Mouse (Mus musculus) kidney, adult 2 months (tissue): ENCODE data around the gene She. TPM values are rescaled to one million over a fixed set of nuclear protein-coding genes. Genes with fewer than 3 reads are reported as not detected.
A peak's percentile ranks its signal among the peaks of the same experiment; 100 is the strongest.

Experiments
- DNase-seq: peaks from one replicate; pipeline ENCODE4 v3.0.0; 2021
- H3K27ac ChIP-seq: fragments of 200-500 bp; 2 replicates; pipeline ENCODE4 v1.5.1; 2012; ENCODE audit warnings: low read depth, low read length, control low read depth, inconsistent platforms; ENCODE audit not compliant: insufficient read depth
- H3K27me3 ChIP-seq: fragments of 200-500 bp; replicated peaks from 2 replicates; pipeline ENCODE4 v1.6.1; 2012; ENCODE audit warnings: mild to moderate bottlenecking, moderate library complexity, low read length, inconsistent platforms; ENCODE audit not compliant: control insufficient read depth, insufficient read depth
- H3K36me3 ChIP-seq: fragments of 200-500 bp; 2 replicates; pipeline ENCODE4 v1.6.1; 2012; ENCODE audit warnings: mild to moderate bottlenecking, moderate library complexity, low read length, inconsistent platforms; ENCODE audit not compliant: control insufficient read depth, insufficient read depth
- H3K4me1 ChIP-seq: fragments of 200-500 bp; 2 replicates; pipeline ENCODE4 v1.6.1; 2011; ENCODE audit warnings: low read length; ENCODE audit not compliant: control insufficient read depth, insufficient read depth
- H3K4me3 ChIP-seq: fragments of 200-500 bp; 2 replicates; pipeline ENCODE4 v1.5.1; 2011; ENCODE audit warnings: mild to moderate bottlenecking, low read depth, low read length, control low read depth; ENCODE audit not compliant: insufficient read depth
- CTCF ChIP-seq: fragments of 200-500 bp; conservative IDR thresholded peaks from 2 replicates; pipeline ENCODE4 v1.5.1; 2011; ENCODE audit warnings: low read depth, mild to moderate bottlenecking, control low read depth, low read length, moderate library complexity, mixed read lengths; ENCODE audit not compliant: insufficient read depth, insufficient read length
- POLR2A ChIP-seq: fragments of 200-500 bp; IDR thresholded peaks from one replicate; pipeline ENCODE4 v1.6.1; 2011; ENCODE audit warnings: low read depth, low read length, control low read depth
- WGBS: fragments of 180-500 bp; shearing (Covaris S2); methylation state at CpG from one replicate; pipeline ENCODE4 v1.1.7; 2018; 5-methylcytosine and 5-hydroxymethylcytosine counted together
- polyA plus RNA-seq: library from polyadenylated mRNA; depleted of rRNA; stranded (reverse); fragments of >200 nt; gene quantifications from 2 replicates; pipeline ENCODE4 v1.2.3, GENCODE M21; 2012

The She gene
- polyA plus RNA-seq, 1 experiment, result 4.1 TPM

- 68% methylated on average over 4 of the region's 4 CpGs for WGBS
- no peak overlapping the region for H3K27ac ChIP-seq
- H3K4me3 ChIP-seq, result no peak overlapping the region
- H3K4me1 ChIP-seq, result no peaks in the 10 kb centered on the region
- no peaks in the 10 kb centered on the region for H3K27me3 ChIP-seq
- no peak for TF ChIP-seq POLR2A
- TF ChIP-seq CTCF, result peak; percentile 62
- peak; percentile 44 for DNase-seq
- no peaks in the 10 kb centered on the region for H3K36me3 ChIP-seq
Observed at GRCm38 (mm10) chr3:89817056-89817455, 14.1 kb upstream of the She start.

- TF ChIP-seq POLR2A (no peak), CTCF (no peak)
- no peaks in the 10 kb centered on the region for H3K36me3 ChIP-seq
- no peak for DNase-seq
- no peak overlapping the region for H3K4me3 ChIP-seq
- H3K27ac ChIP-seq, result no peak overlapping the region
- no peaks in the 10 kb centered on the region for H3K4me1 ChIP-seq
- WGBS, result 68% methylated on average over 3 of the region's 3 CpGs
- H3K27me3 ChIP-seq, result no peaks in the 10 kb centered on the region
Observed at GRCm38 (mm10) chr3:89818605-89819004, 12.6 kb upstream of the She start.

GRCm38 (mm10) chr3:89819897-89820296 is 11.3 kb upstream of the She start:
- Histone ChIP-seq H3K36me3 (no peaks in the 10 kb centered on the region), H3K4me3 (no peak overlapping the region), H3K27me3 (no peaks in the 10 kb centered on the region), H3K27ac (no peak overlapping the region), H3K4me1 (no peaks in the 10 kb centered on the region)
- no peak for TF ChIP-seq CTCF
- no peak for TF ChIP-seq POLR2A
- WGBS, result 65% methylated on average over 7 of the region's 7 CpGs
- DNase-seq, result no peak

DNA sequence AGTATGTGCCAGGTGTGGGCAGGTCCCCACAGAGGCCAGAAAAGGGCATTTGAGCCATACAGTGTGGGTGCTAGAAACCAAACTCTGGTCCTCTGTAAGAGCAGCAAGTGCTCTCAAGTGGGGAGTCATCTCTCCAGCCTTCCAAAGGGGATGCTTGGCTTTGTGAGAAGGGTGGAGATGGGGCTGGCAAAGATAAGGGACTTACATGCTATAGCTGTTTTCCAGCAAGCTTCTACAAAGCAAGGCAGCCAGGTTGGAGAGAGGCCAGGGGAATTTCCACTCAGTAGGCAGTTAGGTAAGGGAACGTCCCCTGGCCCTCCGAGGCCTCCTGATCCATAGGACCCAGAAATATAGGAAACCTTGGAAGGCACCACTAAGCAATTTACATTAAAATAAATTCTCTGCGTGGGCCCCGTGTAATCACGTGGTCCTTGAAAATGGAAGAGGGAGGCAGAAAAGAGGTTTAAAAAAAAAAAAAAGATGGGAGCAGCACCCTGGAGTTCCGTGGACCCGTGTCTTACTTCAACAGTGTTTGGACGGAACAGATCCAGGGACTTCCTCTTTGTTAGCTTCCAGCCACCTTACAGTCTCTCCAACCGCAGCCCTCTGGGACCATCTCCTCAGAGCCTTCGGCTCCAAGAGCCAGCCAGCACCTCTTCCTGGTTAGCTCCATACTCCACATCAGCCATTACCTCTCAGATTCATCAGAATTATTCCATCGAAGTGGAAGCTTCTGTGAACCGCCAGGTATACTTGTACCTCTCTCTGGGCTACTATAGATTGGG is 10.7 kb upstream of the She start:
- Histone ChIP-seq H3K4me3 (no peak overlapping the region), H3K27ac (no peak overlapping the region), H3K36me3 (no peaks in the 10 kb centered on the region), H3K4me1 (no peaks in the 10 kb centered on the region), H3K27me3 (no peaks in the 10 kb centered on the region)
- DNase-seq, result no peak
- 87% methylated on average over 12 of the region's 12 CpGs for WGBS
- TF ChIP-seq CTCF, result no peak
- no peak for TF ChIP-seq POLR2A

DNA sequence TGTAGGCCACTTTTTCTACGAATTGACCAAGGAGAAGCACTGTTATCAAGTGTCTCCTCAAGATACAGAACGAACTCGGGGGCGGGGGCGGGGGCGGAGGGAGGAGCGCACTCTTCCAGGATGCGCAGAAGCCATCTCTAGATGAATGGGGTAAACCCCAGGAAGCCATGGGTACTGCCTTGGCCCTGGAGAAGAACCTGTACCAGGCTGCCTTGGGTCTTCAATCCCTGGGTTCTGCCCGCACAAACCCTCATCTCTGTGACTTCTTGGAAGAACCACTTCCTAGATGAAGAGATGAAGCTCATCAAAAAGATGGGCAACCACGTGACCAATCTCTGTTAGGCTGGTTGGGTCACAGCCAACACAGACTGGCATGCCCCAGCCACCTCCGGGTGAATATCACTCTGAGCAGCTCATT is 10.1 kb upstream of the She start:
- Histone ChIP-seq H3K27ac (no peak overlapping the region), H3K36me3 (no peaks in the 10 kb centered on the region), H3K27me3 (no peaks in the 10 kb centered on the region), H3K4me1 (no peaks in the 10 kb centered on the region), H3K4me3 (no peak overlapping the region)
- DNase-seq, result no peak
- TF ChIP-seq POLR2A (no peak), CTCF (no peak)
- WGBS, result 89% methylated on average over 11 of the region's 11 CpGs

DNA sequence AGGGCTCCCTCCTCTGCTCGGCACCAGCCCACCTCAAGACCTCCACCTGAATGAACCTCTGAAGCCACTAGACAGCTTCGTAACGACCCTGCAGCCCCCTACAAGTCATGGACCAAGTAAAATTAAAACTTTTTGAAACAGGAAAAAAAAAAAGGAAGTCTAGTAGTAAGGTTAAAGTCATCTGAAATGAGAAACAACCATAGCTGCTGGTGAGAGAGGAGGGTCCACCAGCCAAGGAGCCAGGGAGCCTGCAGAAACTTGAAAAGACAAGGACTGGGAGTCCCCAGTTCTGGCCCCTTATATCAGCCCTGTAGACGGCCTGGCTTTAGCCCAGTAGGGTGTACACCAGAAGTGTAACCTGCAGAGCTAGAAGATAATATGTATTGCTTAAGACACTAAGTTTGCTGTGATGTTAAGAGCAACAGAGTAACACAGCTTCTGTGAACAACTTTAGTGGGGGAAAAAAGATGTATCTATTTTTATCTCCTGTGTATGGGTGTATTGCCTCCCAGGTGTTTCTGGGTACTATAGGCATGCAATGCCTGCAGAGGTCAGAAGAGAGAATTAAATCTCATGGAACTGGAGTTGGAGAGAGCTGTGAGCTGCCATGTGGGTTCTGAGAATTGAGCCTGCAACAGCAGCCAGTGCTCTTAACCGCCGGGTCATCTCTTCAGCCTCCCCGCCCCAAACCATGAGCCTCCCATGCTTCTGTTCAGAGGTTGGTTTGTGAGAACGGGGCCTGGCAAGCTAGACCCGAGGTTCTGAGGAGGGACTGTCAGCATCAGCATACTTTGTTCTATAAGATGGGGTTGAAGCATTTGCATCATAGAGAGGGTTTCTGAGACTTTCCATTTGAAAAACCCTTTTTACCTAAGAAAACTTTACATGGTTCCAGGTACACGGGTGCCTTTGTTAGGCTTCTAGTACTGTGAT is 9.4 kb upstream of the She start:
- no peaks in the 10 kb centered on the region for H3K4me1 ChIP-seq
- TF ChIP-seq CTCF (no peak), POLR2A (no peak)
- no peak overlapping the region for H3K4me3 ChIP-seq
- no peaks in the 10 kb centered on the region for H3K27me3 ChIP-seq
- WGBS, result 70% methylated on average over 10 of the region's 10 CpGs
- H3K36me3 ChIP-seq, result no peaks in the 10 kb centered on the region
- no peak overlapping the region for H3K27ac ChIP-seq
- DNase-seq, result no peak

GRCm38 (mm10) chr3:89823594-89823993 is 7.6 kb upstream of the She start:
- H3K27me3 ChIP-seq, result no peaks in the 10 kb centered on the region
- WGBS, result 42% methylated on average over 2 of the region's 2 CpGs
- no peaks in the 10 kb centered on the region for H3K4me1 ChIP-seq
- H3K36me3 ChIP-seq, result no peaks in the 10 kb centered on the region
- DNase-seq, result no peak
- no peak overlapping the region for H3K4me3 ChIP-seq
- no peak for TF ChIP-seq POLR2A
- TF ChIP-seq CTCF, result no peak
- no peak overlapping the region for H3K27ac ChIP-seq
